Mouse (Mus musculus): ENCODE data around the gene Gpatch4.

DNA sequence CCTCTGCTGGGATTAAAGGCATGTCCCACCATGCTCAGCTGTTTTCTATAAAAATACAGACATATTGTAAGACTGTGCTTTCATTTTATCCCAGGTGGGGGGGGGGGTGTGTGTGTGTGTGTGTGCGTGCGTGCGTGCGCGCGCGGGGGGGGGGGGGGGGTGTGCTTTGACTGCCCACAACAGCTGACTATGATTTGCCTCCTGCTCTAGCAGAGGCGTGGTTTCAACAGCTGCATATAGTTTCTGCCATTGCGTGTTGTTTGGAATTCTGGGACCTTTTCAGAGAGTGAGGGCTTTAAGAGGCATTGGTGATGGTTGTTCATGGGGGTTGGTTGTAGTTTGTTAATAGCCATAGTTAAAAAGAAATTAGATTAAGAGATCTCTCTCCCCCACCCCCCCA lies 42.6 kb downstream of the Gpatch4 start:
- TF ChIP-seq CTCF (conservative IDR thresholded peaks at IDR 0.05; ENCODE audit: low read length) (no peak), NANOG (IDR thresholded peaks at IDR 0.05; ENCODE audit: borderline replicate concordance, low read length) (no peak)

Measured in E14TG2a.4 (cell line).